Mouse (Mus musculus) CD4-positive, CD25-positive, alpha-beta regulatory T cell, adult 2 months (primary cell): ENCODE data around the gene Jmy.

Experiments
- DNase-seq: peaks from one replicate; pipeline ENCODE4 v3.0.0-alpha.2; 2012; ENCODE audit warnings: low read depth, low spot score

Jmy gene

GRCm38 (mm10) chr13:93380399-93381063 is 119.1 kb downstream of the Jmy start:
- no peak for DNase-seq
